Mouse (Mus musculus): ENCODE measurements around the gene Olfr777.

Olfr777 gene

DNA sequence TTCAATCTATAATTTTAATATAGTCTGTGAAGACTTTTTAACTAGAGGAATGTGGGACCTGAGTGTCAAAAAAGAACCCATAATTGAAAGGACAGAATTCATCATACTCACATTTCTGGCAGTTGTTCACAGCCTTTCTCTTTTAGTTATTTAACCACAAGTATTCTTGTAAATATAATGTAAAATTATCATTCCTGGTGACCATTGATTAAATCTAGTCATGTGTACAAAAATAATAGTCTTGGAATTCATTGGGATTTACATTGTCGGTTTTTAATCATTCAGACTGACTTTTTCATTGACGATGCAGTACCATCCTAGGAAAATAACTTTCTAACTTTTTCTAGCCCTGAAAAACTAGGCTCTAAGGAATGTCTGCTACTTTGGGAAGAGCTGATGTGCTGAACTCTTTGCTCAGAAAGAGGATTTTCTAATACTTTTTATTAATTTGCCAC lies at the start of gene Olfr777:
Gene Olfr777, minus strand, starts transcription at position 405 of the 455 bp plus-strand sequence.
- TF ChIP-seq GATA4 (IDR thresholded peaks at IDR 0.05; ENCODE audit: insufficient replicate concordance, low read length): no peak

DNA sequence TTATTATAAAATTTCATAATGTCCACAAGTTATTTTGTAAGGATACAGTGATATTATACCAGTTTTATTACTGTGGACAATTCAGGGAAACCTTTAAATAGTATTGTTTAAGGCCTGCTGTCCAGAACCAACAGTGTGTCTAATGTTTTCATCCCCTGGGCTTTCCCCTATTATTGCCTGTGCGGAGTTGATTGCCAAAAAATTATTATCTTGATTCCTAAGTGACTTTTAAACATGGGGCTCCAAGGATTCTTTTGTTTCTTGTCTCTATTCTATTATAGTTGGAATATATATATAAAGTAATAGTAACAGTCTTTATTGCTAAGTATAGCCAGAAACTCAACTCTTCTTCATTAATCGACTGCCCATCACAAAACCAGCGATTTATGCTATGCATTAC lies 46.5 kb upstream of the Olfr777 start, which contains the start of gene Olfr780:
Gene Olfr780, plus strand, starts transcription at position 301 of the 400 bp plus-strand sequence.
- no peak for TF ChIP-seq GATA4 (IDR thresholded peaks at IDR 0.05; ENCODE audit: insufficient replicate concordance, low read length)

DNA sequence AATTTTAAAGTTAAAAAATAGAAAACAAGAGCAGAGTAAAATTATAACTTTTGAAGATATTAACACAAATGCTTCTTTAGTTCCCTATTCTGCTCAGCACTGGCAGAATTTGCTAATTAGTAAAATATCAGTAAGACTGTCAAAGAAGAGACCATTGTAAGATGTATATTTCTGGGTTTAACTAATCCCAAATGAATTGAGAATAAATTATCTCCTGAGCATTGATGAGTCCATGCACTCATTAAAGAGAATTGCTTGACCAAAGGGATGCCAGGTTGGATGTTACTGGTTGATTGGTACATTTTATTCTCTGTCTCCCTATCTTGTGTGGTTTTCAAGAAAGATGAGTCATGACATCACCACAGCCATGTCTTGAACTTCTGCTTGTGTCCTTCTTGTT lies 12.5 kb downstream of the Olfr777 start, which contains the start of gene Olfr776:
Gene Olfr776, plus strand, starts transcription at position 301 of the 400 bp plus-strand sequence.
- TF ChIP-seq GATA4 (IDR thresholded peaks at IDR 0.05; ENCODE audit: insufficient replicate concordance, low read length): no peak

DNA sequence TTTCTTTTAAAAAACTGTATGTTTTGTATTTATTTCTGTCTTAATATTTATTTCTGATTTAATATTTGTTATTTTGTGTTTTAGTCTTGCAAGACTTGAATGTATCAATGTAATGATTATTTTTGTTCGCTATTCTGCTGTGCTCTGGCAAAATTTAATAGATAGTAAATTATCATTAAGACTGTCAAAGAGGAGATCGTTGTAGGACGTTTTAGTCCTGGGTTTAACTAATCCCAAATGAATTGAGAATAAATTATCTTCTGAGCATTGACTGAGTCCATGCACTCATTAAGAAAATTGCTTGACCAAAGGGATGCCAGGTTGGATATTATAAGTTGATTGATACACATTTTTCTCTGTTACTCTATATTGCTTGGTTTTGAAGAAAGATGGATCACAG lies 23.2 kb downstream of the Olfr777 start, which contains the start of gene Olfr775:
Gene Olfr775, plus strand, starts transcription at position 301 of the 400 bp plus-strand sequence.
- TF ChIP-seq GATA4 (IDR thresholded peaks at IDR 0.05; ENCODE audit: insufficient replicate concordance, low read length): no peak

DNA sequence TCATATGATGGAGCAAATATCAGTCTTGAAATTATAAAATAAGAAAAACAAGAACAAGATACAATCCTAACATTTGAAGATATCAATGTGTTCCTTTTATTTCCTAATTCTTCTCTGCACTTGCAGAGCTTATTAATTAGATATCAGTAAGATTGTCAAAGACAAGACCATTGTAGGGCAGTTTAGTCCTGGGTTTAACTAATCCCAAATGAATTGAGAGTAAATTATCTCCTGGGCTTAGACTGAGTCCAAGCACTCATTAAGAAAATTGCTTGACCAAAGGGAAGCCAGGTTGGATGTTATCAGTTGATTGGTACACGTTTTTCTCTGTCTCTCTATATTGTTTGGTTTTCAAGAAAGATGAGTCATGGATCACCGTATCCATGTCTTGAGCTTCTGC lies 35.4 kb downstream of the Olfr777 start, which contains the start of gene Olfr774:
Gene Olfr774, plus strand, starts transcription at position 301 of the 400 bp plus-strand sequence.
- TF ChIP-seq GATA4 (IDR thresholded peaks at IDR 0.05; ENCODE audit: insufficient replicate concordance, low read length): no peak

DNA sequence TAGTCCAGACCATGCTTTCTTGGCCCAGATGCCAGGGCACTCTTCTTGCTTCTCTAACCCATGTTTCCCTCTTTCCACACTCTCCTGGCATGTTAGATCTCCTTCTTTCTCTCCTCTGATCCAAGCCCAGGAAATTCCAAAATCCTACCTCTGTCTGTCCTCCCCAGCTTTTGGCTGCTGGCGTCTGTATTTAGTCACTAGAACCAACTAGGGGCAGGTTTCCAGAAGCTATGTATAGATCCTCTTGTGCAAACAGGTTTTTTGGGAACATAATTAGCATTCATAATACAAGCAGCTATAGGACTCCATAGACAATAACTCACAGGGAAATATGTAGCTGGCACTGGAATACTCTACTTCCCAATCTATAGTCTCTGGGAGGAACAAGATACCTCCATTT lies 40.5 kb downstream of the Olfr777 start:
- TF ChIP-seq GATA4 (IDR thresholded peaks at IDR 0.05; ENCODE audit: insufficient replicate concordance, low read length): no peak

All from liver, adult (tissue).